Mouse (Mus musculus): ENCODE data around the gene Snx29.

DNA sequence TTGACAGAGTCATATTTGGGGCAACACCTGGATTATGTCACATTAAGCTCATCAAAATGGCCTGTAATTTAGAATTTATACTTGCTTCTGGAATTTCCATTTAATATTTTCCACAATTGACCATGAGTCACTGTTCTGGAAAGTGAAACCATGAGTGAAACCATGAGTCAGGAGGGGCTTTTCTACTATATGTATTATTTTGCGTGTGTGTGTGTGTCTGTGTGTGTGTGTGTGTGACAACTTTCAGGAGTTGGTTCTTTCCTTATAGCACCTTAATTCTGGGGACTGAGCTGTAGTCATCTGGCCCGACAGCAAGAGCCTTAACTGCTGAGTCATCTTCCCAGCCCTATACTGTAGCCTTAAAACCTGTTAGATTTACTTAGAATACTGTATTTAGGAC lies 36.8 kb upstream of the Snx29 start:
- TF ChIP-seq EP300 (IDR thresholded peaks at IDR 0.05) (no peak), CTCF (IDR thresholded peaks at IDR 0.05) (no peak)
